Mouse (Mus musculus) heart, adult 11 months (tissue): ENCODE results near the gene Dpp10.

Experiments used
- DNase-seq: peaks from one replicate; pipeline ENCODE4 v3.0.0; 2022

Dpp10 gene

DNA sequence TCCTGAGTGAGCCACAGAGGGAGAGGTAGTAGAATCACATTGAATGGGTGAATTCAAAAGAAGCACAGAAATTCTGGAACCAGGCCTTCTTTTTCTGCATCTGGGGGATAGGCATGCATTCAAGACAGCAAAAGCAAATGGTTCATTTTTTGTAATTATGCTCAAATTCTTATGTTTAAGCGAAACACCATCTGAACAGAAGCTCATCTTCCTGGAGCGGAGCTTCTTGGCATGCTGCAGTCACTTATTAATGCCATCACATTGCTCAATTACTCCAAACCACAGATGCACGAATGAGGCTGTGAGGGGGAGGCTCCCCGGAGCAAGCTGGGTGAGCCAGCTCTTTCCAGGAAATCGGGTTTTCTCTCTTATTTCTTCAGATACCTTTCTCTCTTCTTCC is 142.7 kb downstream of the Dpp10 start:
- DNase-seq, result no peak

- no peak for DNase-seq
Observed at GRCm38 (mm10) chr1:123901218-123901617, 144.1 kb downstream of the Dpp10 start.

GRCm38 (mm10) chr1:123887243-123887642 is 158.1 kb downstream of the Dpp10 start:
- no peak for DNase-seq

DNA sequence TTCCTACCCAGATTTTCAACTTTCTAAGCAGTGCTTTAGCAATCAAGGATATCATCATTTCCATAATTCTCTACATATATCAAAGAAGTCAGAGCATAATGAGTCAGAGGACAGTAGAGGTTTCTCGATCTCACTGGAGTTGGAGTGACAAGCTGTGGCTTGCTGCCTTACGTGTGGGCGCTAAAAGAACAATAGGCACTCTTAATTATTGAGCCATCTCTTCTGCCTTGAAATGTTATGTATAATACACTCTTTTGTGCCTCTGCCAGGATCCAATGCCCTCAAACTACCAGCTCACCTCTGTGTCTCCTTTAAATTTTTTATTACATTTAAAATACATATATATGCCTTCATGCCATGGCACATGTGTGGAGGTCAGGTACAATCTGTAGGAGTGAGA is 198.5 kb downstream of the Dpp10 start:
- DNase-seq, result no peak

DNA sequence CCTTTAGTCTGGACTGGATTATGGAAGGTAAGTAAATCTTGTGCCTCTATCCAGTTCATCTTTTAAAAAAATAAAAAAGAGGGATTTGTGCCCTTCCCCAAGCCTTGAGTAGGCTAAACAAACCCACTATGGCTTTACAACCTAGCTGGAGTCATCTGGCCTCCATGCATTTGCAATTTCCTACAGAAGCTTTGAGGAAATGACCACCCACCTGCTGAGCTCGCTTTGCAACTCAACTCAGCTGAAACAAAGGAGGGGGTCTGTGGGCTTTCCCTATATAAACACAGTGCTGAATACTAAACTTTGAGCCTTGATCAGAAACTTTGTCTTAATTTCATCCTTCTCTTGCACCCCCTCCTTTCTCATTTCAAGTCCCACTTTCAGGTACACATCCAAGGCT is 244.2 kb downstream of the Dpp10 start:
- DNase-seq, result no peak

DNA sequence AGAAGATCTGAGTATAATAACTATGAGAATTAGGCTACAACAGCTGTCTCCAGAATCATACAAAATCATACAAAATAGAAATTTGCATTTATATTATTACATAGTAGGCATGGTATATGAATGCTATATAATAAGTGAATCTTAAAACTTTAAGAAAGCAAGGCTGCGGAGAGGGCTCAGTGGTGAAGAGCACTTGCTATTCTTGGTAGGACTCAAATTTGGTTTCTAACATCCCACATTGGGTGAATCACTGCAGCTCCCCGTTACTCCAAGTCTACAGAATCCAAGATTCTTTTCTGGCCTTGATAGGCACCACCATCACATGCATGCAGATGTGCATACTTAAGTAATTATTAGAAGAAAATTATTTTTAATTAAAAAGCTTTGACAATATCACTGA is 279.8 kb downstream of the Dpp10 start:
- no peak for DNase-seq

GRCm38 (mm10) chr1:123762272-123762671 is 283.1 kb downstream of the Dpp10 start:
- no peak for DNase-seq

GRCm38 (mm10) chr1:123756055-123756454 is 289.3 kb downstream of the Dpp10 start:
- DNase-seq, result no peak

DNA sequence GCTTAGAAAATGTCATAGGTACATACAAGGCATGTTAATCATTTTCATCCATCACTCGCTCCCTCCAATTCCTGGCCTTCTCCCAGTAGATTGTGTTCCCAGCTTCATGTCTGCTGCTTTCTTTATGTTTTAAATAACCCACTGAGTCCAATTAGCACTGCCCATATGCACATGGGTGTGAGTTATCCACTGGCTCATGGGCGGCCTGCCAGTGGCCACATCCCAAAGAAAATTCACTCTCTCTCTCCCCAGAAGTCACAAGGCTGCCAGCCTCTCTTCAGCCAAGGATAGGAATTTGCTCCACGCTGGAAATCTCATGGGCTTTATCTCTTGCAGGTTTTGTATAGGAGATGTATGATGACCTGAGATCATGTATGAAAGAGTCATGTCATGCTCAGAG is 338.1 kb downstream of the Dpp10 start:
- DNase-seq, result no peak

DNA sequence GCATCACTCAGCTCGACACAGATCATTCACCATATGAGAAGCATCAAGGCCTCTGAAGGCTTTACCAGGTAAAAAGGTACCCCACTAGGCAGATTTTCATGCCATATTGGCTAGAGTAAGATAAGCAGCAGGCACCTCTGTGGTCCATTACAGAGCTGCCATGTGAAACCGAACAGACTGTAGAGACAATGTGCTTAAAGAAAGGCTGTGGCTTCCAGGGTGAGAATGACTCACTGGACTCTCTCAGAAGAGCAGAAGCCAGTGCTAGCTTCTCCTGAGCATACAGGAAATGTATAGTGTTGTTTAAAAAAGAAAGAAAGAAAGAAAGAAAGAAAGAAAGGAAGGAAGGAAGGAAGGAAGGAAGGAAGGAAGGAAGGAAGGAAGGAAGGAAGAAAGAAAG is 386.9 kb downstream of the Dpp10 start:
- no peak for DNase-seq

GRCm38 (mm10) chr1:123656607-123657006 is 388.8 kb downstream of the Dpp10 start:
- no peak for DNase-seq

DNA sequence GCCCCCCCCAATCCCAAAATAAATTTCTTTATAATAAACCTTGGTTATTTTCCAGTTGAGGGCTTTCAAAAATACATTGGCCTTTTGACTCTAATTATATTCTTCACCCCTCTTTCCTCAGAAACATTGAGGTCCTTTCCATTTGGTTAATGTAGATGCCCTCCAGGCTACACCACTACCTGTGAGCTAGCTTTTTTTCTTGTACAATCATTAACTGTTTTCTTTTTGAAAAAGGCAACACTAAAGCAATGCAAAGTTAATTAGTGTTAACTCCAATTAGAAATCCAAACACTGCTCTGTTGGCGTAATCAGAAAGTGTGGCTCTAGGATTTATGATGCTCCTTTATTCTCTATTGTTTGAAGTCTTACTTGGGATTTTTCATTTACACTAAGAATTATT is 407.5 kb downstream of the Dpp10 start:
- DNase-seq, result no peak

DNA sequence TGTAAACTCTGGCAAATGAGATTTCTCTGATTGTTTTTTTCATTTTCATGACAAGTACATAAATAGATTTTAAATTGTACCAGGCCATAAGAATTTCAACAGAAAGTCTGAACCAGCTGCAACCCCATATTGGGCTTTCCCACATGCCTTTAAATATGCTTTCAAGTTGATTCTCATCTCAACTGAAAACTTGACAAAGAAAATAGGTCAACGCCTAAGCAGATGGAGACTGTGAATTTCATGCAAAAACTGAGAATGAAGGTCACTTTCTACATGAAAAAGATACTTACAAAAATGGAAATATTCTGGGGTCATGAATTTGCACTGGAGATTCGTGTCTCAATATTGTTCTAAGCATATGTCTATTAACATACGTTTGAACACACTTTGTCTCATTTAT is 417.1 kb downstream of the Dpp10 start:
- no peak for DNase-seq

DNA sequence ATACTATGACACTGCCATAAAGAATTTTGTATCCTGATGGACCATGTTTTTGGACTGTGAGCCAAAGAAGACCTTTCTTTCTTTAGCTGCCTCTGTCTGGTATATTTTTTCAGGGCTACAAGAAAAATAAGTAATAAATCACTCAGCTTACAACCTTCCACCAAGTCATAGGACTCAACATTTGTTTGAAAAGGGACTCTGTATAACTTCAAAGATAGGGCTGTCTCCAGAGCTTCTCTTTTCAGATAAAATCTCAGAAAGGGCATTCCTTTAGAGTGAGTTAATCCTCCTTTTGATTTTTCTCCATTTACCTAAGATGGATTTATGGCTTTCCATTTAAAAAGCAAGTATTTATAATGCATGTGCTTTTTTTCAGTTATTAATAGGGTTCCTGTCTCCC is 460.5 kb downstream of the Dpp10 start:
- DNase-seq, result no peak

- DNase-seq, result no peak
Observed at GRCm38 (mm10) chr1:123580112-123580511, 465.2 kb downstream of the Dpp10 start.

GRCm38 (mm10) chr1:123573713-123574112 is 471.6 kb downstream of the Dpp10 start:
- DNase-seq, result no peak

GRCm38 (mm10) chr1:123542496-123542895 is 502.9 kb downstream of the Dpp10 start:
- DNase-seq, result no peak

- no peak for DNase-seq
Observed at GRCm38 (mm10) chr1:123467729-123468128, 577.6 kb downstream of the Dpp10 start.

GRCm38 (mm10) chr1:123414163-123414562 is 631.2 kb downstream of the Dpp10 start:
- DNase-seq, result no peak

GRCm38 (mm10) chr1:123351300-123351699 is 694.1 kb downstream of the Dpp10 start:
- no peak for DNase-seq

DNA sequence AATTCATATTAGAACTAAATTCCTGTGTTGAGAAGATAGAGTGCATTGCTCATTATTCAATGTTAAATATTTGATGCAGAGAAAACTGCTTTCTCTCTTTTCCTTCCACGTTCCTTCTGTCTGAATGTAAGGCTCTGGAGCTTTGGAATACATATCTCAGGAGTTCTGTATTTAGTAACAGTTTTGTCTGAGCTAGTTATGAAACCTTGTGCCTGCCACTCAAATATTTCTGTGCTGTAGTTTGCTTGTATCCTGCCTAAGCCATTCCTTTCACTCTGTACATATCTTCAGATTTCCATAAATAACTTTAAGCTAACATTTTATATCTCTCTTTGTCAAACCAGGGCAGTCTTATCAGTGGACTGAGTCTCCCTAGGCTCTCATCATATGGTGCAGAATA is 707.5 kb downstream of the Dpp10 start:
- no peak for DNase-seq

GRCm38 (mm10) chr1:123316886-123317285 is 728.5 kb downstream of the Dpp10 start:
- DNase-seq, result no peak
